Comparison of ENCODE assay signal across 20 mouse cellular contexts in genomic region chr6:50459271-50459670, GRCm38 (mm10). TPM values are rescaled to one million over a fixed set of nuclear protein-coding genes. Genes with fewer than 3 reads are reported as not detected.
DNase-seq lines count a peak whose midpoint lies in the region; ATAC-seq and TF ChIP-seq lines count a peak whose summit lies in the region.
"Had no signal": no experiment of that assay in that cellular context is flagged by ENCODE, and none has a peak within 500 bp of the region (broad histone marks: within the 10 kb centered on the region; RNA-seq: fewer than 3 reads in every experiment).

No protein-coding gene starts in this region.

- ATAC-seq in kidney, embryonic 15.5 days (replicated peaks; ENCODE audit: low FRiP score) = no peak
- ATAC-seq: activated CD4-positive, CD25-positive, alpha-beta regulatory T cell, adult 4 months; forebrain, embryonic 16.5 days; Patski had no signal

- 71% methylated on average over 5 of the region's 5 CpGs for WGBS in kidney, embryonic 15.5 days
- WGBS in small intestine, adult 2 months = 61% methylated on average over 5 of the region's 5 CpGs

- peaks cover 25% of the 10 kb centered on the region for H3K4me1 ChIP-seq in kidney, embryonic 15.5 days
- peaks cover 25% of the 10 kb centered on the region for H3K4me1 ChIP-seq in small intestine, adult 2 months (ENCODE audit: control insufficient read depth, insufficient read depth, insufficient read length, low read length)

- DNase-seq in kidney, adult 18-20 months = peak; percentile 14
- DNase-seq in 3T3-L1 (ENCODE audit: low read depth, low spot score) (peak; percentile 45), MEL-GATA-1-ER (ENCODE audit: extremely low read depth, low read depth) (peak; percentile 16)
- no peak for DNase-seq in yolk sac, embryonic 10.5 days (ENCODE audit: low spot score)
- DNase-seq in cerebellum, postnatal 4 days (ENCODE audit: low spot score in 2 of 2) = no peak
- DNase-seq: adrenal gland, postnatal 14 days; cerebellum, adult 18-20 months; cerebellum, adult 9-11 months; gastrocnemius, postnatal 10 days; heart, postnatal 36 days had no signal

- TF ChIP-seq CTCF in small intestine, adult 2 months (IDR thresholded peaks at IDR 0.05; ENCODE audit: extremely low read depth, insufficient read length, insufficient replicate concordance, low read depth, low read length) = no peak

- no peak overlapping the region for H3K27ac ChIP-seq in kidney, embryonic 15.5 days
- H3K27ac ChIP-seq in small intestine, adult 2 months (ENCODE audit: insufficient read depth, low read depth, low read length) = peak overlapping the region; percentile 45; the same call in 1 of the 2 replicates
- H3K27ac ChIP-seq: embryonic facial prominence, embryonic 13.5 days; forebrain, embryonic 12.5 days; hindbrain, embryonic 15.5 days had no signal

- no peaks in the 10 kb centered on the region for H3K27me3 ChIP-seq in kidney, embryonic 15.5 days
- no peaks in the 10 kb centered on the region for H3K27me3 ChIP-seq in small intestine, adult 2 months (ENCODE audit: control insufficient read depth, insufficient read depth, low read length)
- H3K27me3 ChIP-seq: embryonic facial prominence, embryonic 13.5 days; heart, embryonic 12.5 days; hindbrain, embryonic 15.5 days; Patski had no signal

- H3K4me2 ChIP-seq in kidney, embryonic 15.5 days = no peak overlapping the region
- H3K4me2 ChIP-seq: embryonic facial prominence, embryonic 13.5 days; forebrain, embryonic 12.5 days; heart, embryonic 12.5 days; hindbrain, embryonic 15.5 days had no signal

- H3K9me3 ChIP-seq in kidney, embryonic 15.5 days (replicated peaks) = no peaks in the 10 kb centered on the region
- H3K9me3 ChIP-seq: embryonic facial prominence, embryonic 13.5 days; forebrain, embryonic 12.5 days; G1E; heart, embryonic 12.5 days; hindbrain, embryonic 15.5 days had no signal

- no peaks in the 10 kb centered on the region for H3K36me3 ChIP-seq in kidney, embryonic 15.5 days
- H3K36me3 ChIP-seq in small intestine, adult 2 months (ENCODE audit: control insufficient read depth, insufficient read depth, low read length) = no peaks in the 10 kb centered on the region
- H3K36me3 ChIP-seq: embryonic facial prominence, embryonic 13.5 days; forebrain, embryonic 12.5 days; G1E; heart, embryonic 12.5 days; hindbrain, embryonic 15.5 days had no signal

- no peak overlapping the region for H3K9ac ChIP-seq in kidney, embryonic 15.5 days
- H3K9ac ChIP-seq: embryonic facial prominence, embryonic 13.5 days; forebrain, embryonic 12.5 days; heart, embryonic 12.5 days; hindbrain, embryonic 15.5 days had no signal

- no peak for TF ChIP-seq POLR2A in small intestine, adult 2 months (IDR thresholded peaks at IDR 0.05; ENCODE audit: low read depth, low read length)

- no peak overlapping the region for H3K4me3 ChIP-seq in kidney, embryonic 15.5 days (replicated peaks)
- H3K4me3 ChIP-seq in small intestine, adult 2 months (ENCODE audit: low read depth, low read length) = no peak overlapping the region
- H3K4me3 ChIP-seq: embryonic facial prominence, embryonic 13.5 days; forebrain, embryonic 12.5 days; heart, embryonic 12.5 days; hindbrain, embryonic 15.5 days had no signal

RNA-seq across cellular contexts. Expression of gene Osbpl3, which starts 3.3 kb away (rescaled TPM):
- 15.7 and 16.7 TPM in 2 replicates for polyA plus RNA-seq in kidney, embryonic 15.5 days (2015; fragmentation: Nextera tagmentation; extraction: Ambion mirVana)
- 6.8 and 13.9 TPM in 2 replicates for polyA plus RNA-seq in small intestine, adult 2 months (2012; rRNA removed)
- polyA plus RNA-seq: G1E had no signal

Comparison
In these comparisons a context has a peak if more than half of its experiments do, and no peak if none do; other contexts are left out.
1. DNase-seq: peak in kidney, adult 18-20 months (single experiment), 3T3-L1 (single experiment) and MEL-GATA-1-ER (single experiment); none in yolk sac, embryonic 10.5 days (single experiment) and cerebellum, postnatal 4 days (0 of 2).